Mouse (Mus musculus) G1E (cell line): ENCODE results near the gene Rbbp8nl.

Experiments used
- CTCF ChIP-seq: IDR thresholded peaks from 2 replicates; pipeline ENCODE4 v1.5.1; 2012; ENCODE audit warnings: low read depth, low read length, inconsistent platforms, mixed read lengths
- GATA1 ChIP-seq: IDR thresholded peaks from 2 replicates; pipeline ENCODE4 v1.6.1; 2012; ENCODE audit warnings: borderline replicate concordance, low read length, inconsistent platforms, mixed read lengths
- GATA2 ChIP-seq: IDR thresholded peaks from 2 replicates; pipeline ENCODE4 v1.6.1; 2012; ENCODE audit warnings: low read depth, low read length, inconsistent platforms, borderline replicate concordance
- POLR2AphosphoS5 ChIP-seq: IDR thresholded peaks from 2 replicates; pipeline ENCODE4 v1.6.1; 2012; ENCODE audit warnings: low read depth, low read length, inconsistent platforms; ENCODE audit not compliant: insufficient replicate concordance

DNA sequence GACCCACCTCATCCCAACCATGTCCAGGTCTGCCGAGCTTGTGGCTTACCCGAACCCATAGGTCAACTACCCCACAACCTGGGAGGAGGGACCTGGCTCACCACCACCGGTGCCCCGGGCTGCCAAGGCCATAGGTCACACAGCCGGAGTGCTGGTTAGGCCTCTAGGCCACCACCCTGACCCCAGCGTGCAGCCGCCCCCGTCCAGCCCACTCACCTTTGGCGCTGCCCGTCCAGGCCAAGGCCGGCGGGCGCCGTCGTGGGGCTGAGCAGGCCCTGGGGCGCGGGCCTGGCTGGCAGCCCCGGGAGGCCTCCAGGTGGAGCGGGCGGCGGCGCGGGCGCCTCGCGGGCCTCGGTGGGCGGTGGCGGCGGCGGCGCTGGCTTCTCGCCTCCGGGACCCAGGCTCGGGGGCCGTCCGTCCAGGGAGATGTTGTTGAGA lies 16.8 kb downstream of the Rbbp8nl start:
- TF ChIP-seq GATA1 (no peak), CTCF (no peak), POLR2AphosphoS5 (no peak), GATA2 (no peak)
